Mouse (Mus musculus): ENCODE measurements around the gene Grn. TPM values are rescaled to one million over a fixed set of nuclear protein-coding genes. Genes with fewer than 3 reads are reported as not detected.

Gene Grn
- total and polyA plus RNA-seq, 3 experiments: 63.7 to 453 (median 106) TPM

DNA sequence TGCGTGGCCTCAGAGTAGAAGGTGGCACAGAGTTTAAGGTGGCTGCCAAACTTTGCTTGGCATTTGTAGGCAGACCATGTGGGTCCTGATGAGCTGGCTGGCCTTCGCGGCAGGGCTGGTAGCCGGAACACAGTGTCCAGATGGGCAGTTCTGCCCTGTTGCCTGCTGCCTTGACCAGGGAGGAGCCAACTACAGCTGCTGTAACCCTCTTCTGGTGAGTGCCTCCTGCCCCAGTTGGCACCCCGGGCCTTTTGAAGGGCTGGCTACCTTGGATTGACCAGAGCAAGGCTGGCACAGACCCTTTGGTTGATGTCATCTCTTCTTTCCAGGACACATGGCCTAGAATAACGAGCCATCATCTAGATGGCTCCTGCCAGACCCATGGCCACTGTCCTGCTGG lies 2.8 kb downstream of the Grn start:
- Histone ChIP-seq H3K79me2 (replicated peaks; ENCODE audit: control insufficient read depth, extremely low read depth, insufficient read depth, poor library complexity, severe bottlenecking) (no peaks in the 10 kb centered on the region), H3K4me1 (ENCODE audit: control insufficient read depth in 1 of 2, insufficient read depth in 2 of 2) (peaks cover 27 to 53% of the 10 kb centered on the region in 2 experiments), H3K4me3 (replicated peaks in 1 of 3; ENCODE audit: low read depth in 2 of 3, low read length in 2 of 3, poor library complexity in 1 of 3) (peak overlapping the region; percentile 4 to 60 (median 18)), H3K9me3 (replicated peaks; ENCODE audit: low read length) (peaks cover 20% of the 10 kb centered on the region), H3K9ac (ENCODE audit: insufficient read depth, low read depth) (peak overlapping the region; percentile 14; the same call in 1 of the 2 replicates), H3K27ac (ENCODE audit: insufficient read depth, low read depth) (peak overlapping the region; percentile 88), H3K36me3 (replicated peaks in 1 of 2; ENCODE audit: control insufficient read depth in 1 of 2, insufficient read depth in 1 of 2, low read length in 1 of 2) (peaks cover 24 to 41% of the 10 kb centered on the region in 2 experiments), H3K4me2 (ENCODE audit: insufficient read depth, low read depth, poor library complexity, severe bottlenecking) (peak overlapping the region; percentile 41), H3K27me3 (replicated peaks) (no peaks in the 10 kb centered on the region)
- dilution Hi-C loops (cut with MboI; ENCODE audit: extremely low pct_ligation_motif_present, extremely low pct_unique_long_range_greater_than_20kb, low sequenced_read_pairs): no loop called here
- no peak for TF ChIP-seq ETS1 (conservative IDR thresholded peaks at IDR 0.05; ENCODE audit: low read depth, low read length)
- peak; percentile 30; the same call in 1 of the 2 replicates for TF ChIP-seq ZMIZ1 (IDR thresholded peaks at IDR 0.05; ENCODE audit: low read depth, low read length)
- TF ChIP-seq MXI1 (IDR thresholded peaks at IDR 0.05; ENCODE audit: low read depth, low read length): peak; percentile 3; the same call in 1 of the 2 replicates
- no peak for TF ChIP-seq TCF12 (IDR thresholded peaks at IDR 0.05; ENCODE audit: low read depth, low read length)
- TF ChIP-seq ZKSCAN1 (IDR thresholded peaks at IDR 0.05; ENCODE audit: borderline replicate concordance, low read depth, low read length): no peak
- TF ChIP-seq NELFE (IDR thresholded peaks at IDR 0.05; ENCODE audit: low read depth, low read length): peak; percentile 8; the same call in 1 of the 2 replicates
- TF ChIP-seq MYC (IDR thresholded peaks at IDR 0.05; ENCODE audit: low read depth, low read length): no peak
- TF ChIP-seq CHD1 (IDR thresholded peaks at IDR 0.05; ENCODE audit: low read depth, low read length): 0 out of 2 replicates have a peak, but pooled peaks have one; percentile 43
- DNase-seq (ENCODE audit: extremely low read depth): no peak
- in situ Hi-C loops (cut with MboI; ENCODE audit: low pct_ligation_motif_present, low pct_unique_long_range_greater_than_20kb, low sequenced_read_pairs): loop anchor here (5.0 kb wide), 1 partner anchor 131 kb away; no protein-coding TSS in a partner anchor

DNA sequence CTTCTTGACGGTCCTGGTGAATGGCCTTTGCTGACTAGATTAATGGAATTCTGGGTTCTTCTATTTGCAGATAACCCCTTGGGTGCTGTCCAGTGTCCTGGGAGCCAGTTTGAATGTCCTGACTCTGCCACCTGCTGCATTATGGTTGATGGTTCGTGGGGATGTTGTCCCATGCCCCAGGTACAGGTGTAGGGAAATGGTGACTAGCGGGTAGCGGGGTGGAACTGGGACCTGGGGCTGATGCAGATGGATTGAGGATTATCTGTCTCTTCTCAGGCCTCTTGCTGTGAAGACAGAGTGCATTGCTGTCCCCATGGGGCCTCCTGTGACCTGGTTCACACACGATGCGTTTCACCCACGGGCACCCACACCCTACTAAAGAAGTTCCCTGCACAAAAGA lies 3.8 kb downstream of the Grn start:
- Histone ChIP-seq H3K27me3 (replicated peaks) (no peaks in the 10 kb centered on the region), H3K4me2 (ENCODE audit: insufficient read depth, low read depth, poor library complexity, severe bottlenecking) (peak overlapping the region; percentile 41; the same call in 1 of the 2 replicates), H3K4me1 (ENCODE audit: control insufficient read depth in 1 of 2, insufficient read depth in 2 of 2) (peaks cover 27 to 52% of the 10 kb centered on the region in 2 experiments), H3K4me3 (replicated peaks in 1 of 3; ENCODE audit: low read depth in 2 of 3, low read length in 2 of 3, poor library complexity in 1 of 3) (peak overlapping the region in 2 of 3 experiments; percentile 18 to 60), H3K27ac (ENCODE audit: insufficient read depth, low read depth) (no peak overlapping the region), H3K9me3 (replicated peaks; ENCODE audit: low read length) (peaks cover 29% of the 10 kb centered on the region), H3K36me3 (replicated peaks in 1 of 2; ENCODE audit: control insufficient read depth in 1 of 2, insufficient read depth in 1 of 2, low read length in 1 of 2) (peaks cover 24 to 47% of the 10 kb centered on the region in 2 experiments), H3K9ac (ENCODE audit: insufficient read depth, low read depth) (no peak overlapping the region), H3K79me2 (replicated peaks; ENCODE audit: control insufficient read depth, extremely low read depth, insufficient read depth, poor library complexity, severe bottlenecking) (no peaks in the 10 kb centered on the region)
- in situ Hi-C loops (cut with MboI; ENCODE audit: low pct_ligation_motif_present, low pct_unique_long_range_greater_than_20kb, low sequenced_read_pairs) (loop anchor here (5.0 kb wide), 1 partner anchor 132 kb away; no protein-coding TSS in a partner anchor), dilution Hi-C loops (cut with MboI; ENCODE audit: extremely low pct_ligation_motif_present, extremely low pct_unique_long_range_greater_than_20kb, low sequenced_read_pairs) (no loop called here)
- TF ChIP-seq MYC (IDR thresholded peaks at IDR 0.05; ENCODE audit: low read depth, low read length): 0 out of 2 replicates have a peak, but pooled peaks have one; percentile 5
- no peak for TF ChIP-seq JUN (IDR thresholded peaks at IDR 0.05; ENCODE audit: insufficient read depth, low read depth, low read length)
- 0 out of 2 replicates have a peak, but pooled peaks have one; percentile 5 for TF ChIP-seq POLR2A (IDR thresholded peaks at IDR 0.05; ENCODE audit: low read depth, low read length)
- DNase-seq (ENCODE audit: extremely low read depth): peak; percentile 23

- no peaks in the 10 kb centered on the region for H3K79me2 ChIP-seq (replicated peaks; ENCODE audit: control insufficient read depth, extremely low read depth, insufficient read depth, poor library complexity, severe bottlenecking)
- no peaks in the 10 kb centered on the region for H3K27me3 ChIP-seq (replicated peaks)
- no peak overlapping the region for H3K9ac ChIP-seq (ENCODE audit: insufficient read depth, low read depth)
- no peak overlapping the region for H3K4me2 ChIP-seq (ENCODE audit: insufficient read depth, low read depth, poor library complexity, severe bottlenecking)
- peaks cover 27 to 47% of the 10 kb centered on the region in 2 experiments for H3K4me1 ChIP-seq (ENCODE audit: control insufficient read depth in 1 of 2, insufficient read depth in 2 of 2)
- DNase-seq (ENCODE audit: extremely low read depth): peak; percentile 97
- in situ Hi-C loops (cut with MboI; ENCODE audit: low pct_ligation_motif_present, low pct_unique_long_range_greater_than_20kb, low sequenced_read_pairs): loop anchor here (5.0 kb wide), 1 partner anchor 132 kb away; no protein-coding TSS in a partner anchor
- dilution Hi-C loops (cut with MboI; ENCODE audit: extremely low pct_ligation_motif_present, extremely low pct_unique_long_range_greater_than_20kb, low sequenced_read_pairs): no loop called here
- peak overlapping the region in 1 of 3 experiments; percentile 60 for H3K4me3 ChIP-seq (replicated peaks in 1 of 3; ENCODE audit: low read depth in 2 of 3, low read length in 2 of 3, poor library complexity in 1 of 3)
- H3K9me3 ChIP-seq (replicated peaks; ENCODE audit: low read length): peaks cover 29% of the 10 kb centered on the region
- H3K36me3 ChIP-seq (replicated peaks in 1 of 2; ENCODE audit: control insufficient read depth in 1 of 2, insufficient read depth in 1 of 2, low read length in 1 of 2): peaks cover 24 to 47% of the 10 kb centered on the region in 2 experiments
- H3K27ac ChIP-seq (ENCODE audit: insufficient read depth, low read depth): no peak overlapping the region
- no peak for TF ChIP-seq HCFC1 (IDR thresholded peaks at IDR 0.05; ENCODE audit: low read depth, low read length)
- TF ChIP-seq GABPA (IDR thresholded peaks at IDR 0.05; ENCODE audit: insufficient replicate concordance, low read depth, low read length): no peak
- TF ChIP-seq UBTF (IDR thresholded peaks at IDR 0.05; ENCODE audit: low read depth, low read length): no peak
- TF ChIP-seq ETS1 (conservative IDR thresholded peaks at IDR 0.05; ENCODE audit: low read depth, low read length): peak; percentile 6; the same call in 1 of the 2 replicates
- TF ChIP-seq IRF4 (IDR thresholded peaks at IDR 0.05; ENCODE audit: low read depth, low read length): peak; percentile 41; the same call in 1 of the 2 replicates
- TF ChIP-seq MXI1 (IDR thresholded peaks at IDR 0.05; ENCODE audit: low read depth, low read length): no peak
- TF ChIP-seq MAZ (IDR thresholded peaks at IDR 0.05; ENCODE audit: low read depth, low read length): no peak
- peak; percentile 65; the same call in 1 of the 2 replicates for TF ChIP-seq MEF2A (IDR thresholded peaks at IDR 0.05; ENCODE audit: borderline replicate concordance, low read depth, low read length)
- no peak for TF ChIP-seq PAX5 (IDR thresholded peaks at IDR 0.05; ENCODE audit: low read length)
- TF ChIP-seq SIN3A (IDR thresholded peaks at IDR 0.05; ENCODE audit: low read length): peak; percentile 71; the same call in 1 of the 2 replicates
- peak; percentile 46; the same call in 1 of the 2 replicates for TF ChIP-seq MYC (IDR thresholded peaks at IDR 0.05; ENCODE audit: low read depth, low read length)
- TF ChIP-seq RAD21 (IDR thresholded peaks at IDR 0.05; ENCODE audit: low read depth, low read length): peak; percentile 96
- no peak for TF ChIP-seq NRF1 (IDR thresholded peaks at IDR 0.05; ENCODE audit: low read depth, low read length)
- no peak for TF ChIP-seq POLR2A (IDR thresholded peaks at IDR 0.05; ENCODE audit: low read depth, low read length)
- TF ChIP-seq CHD1 (IDR thresholded peaks at IDR 0.05; ENCODE audit: low read depth, low read length): no peak
- no peak for TF ChIP-seq RCOR1 (conservative IDR thresholded peaks at IDR 0.05; ENCODE audit: low read depth, low read length)
- TF ChIP-seq SMC3 (IDR thresholded peaks at IDR 0.05; ENCODE audit: low read depth, low read length): peak; percentile 93
Observed at GRCm38 (mm10) chr11:102434406-102434805, 4.3 kb downstream of the Grn start.

All from CH12.LX (cell line).